Mouse (Mus musculus) right cerebral cortex, postnatal 36 days (tissue): ENCODE results near the gene Polr2j.

Experiments
- DNase-seq, 2 experiments: peaks; one replicate each; pipeline ENCODE4 v3.0.0; 2022; ENCODE audit warnings: low spot score in 2 of 2, mixed read lengths in 1 of 2

Gene Polr2j

GRCm38 (mm10) chr5:136167296-136167695 is 50.9 kb downstream of the Polr2j start:
- DNase-seq, result no peak

GRCm38 (mm10) chr5:136168071-136168470 is 51.6 kb downstream of the Polr2j start:
- no peak for DNase-seq

- DNase-seq, result peak; percentile 49 to 57
These were observed 53.4 kb downstream of the Polr2j start for GRCm38 (mm10) chr5:136169626-136170511.

GRCm38 (mm10) chr5:136170512-136171362 is 54.3 kb downstream of the Polr2j start, which contains the start of gene Orai2:
Orai2 (minus strand) TSS chr5:136170713.
- peak; percentile 79 to 82 for DNase-seq

- DNase-seq, result no peak
These were observed 55.2 kb downstream of the Polr2j start for GRCm38 (mm10) chr5:136171363-136172341.
